Mouse (Mus musculus): Measurements from ENCODE around the gene Ugt3a1.

- TF ChIP-seq EP300 (IDR thresholded peaks at IDR 0.05; ENCODE audit: insufficient read depth, low read depth, low read length) (no peak), CTCF (IDR thresholded peaks at IDR 0.05) (no peak), POLR2A (IDR thresholded peaks at IDR 0.05; ENCODE audit: insufficient read depth, low read depth, low read length) (no peak)
These were observed 57.9 kb downstream of the Ugt3a1 start for GRCm38 (mm10) chr15:9334596-9334995.

Measured in heart, adult 2 months (tissue).